Mouse (Mus musculus) megakaryocyte, embryonic 14.5 days (primary cell): ENCODE data around the gene Snai1. TPM values are rescaled to one million over a fixed set of nuclear protein-coding genes. Genes with fewer than 3 reads are reported as not detected.

Experiments used
- H3K27me3 ChIP-seq: replicated peaks from 2 replicates; pipeline ENCODE3; 2012; ENCODE audit warnings: inconsistent platforms
- H3K36me3 ChIP-seq: replicated peaks from 2 replicates; pipeline ENCODE3; 2012; ENCODE audit warnings: low read length, inconsistent platforms, mixed read lengths
- H3K4me1 ChIP-seq: 2 replicates; pipeline ENCODE4 v1.6.1; 2012; ENCODE audit warnings: inconsistent platforms
- H3K4me3 ChIP-seq: replicated peaks from 2 replicates; pipeline ENCODE3; 2012; ENCODE audit warnings: moderate library complexity, mild to moderate bottlenecking, inconsistent platforms
- H3K9me3 ChIP-seq: 2 replicates; pipeline ENCODE4 v1.6.1; 2012; ENCODE audit warnings: inconsistent platforms
- FLI1 ChIP-seq: IDR thresholded peaks from 2 replicates; pipeline ENCODE4 v1.6.1; 2012; ENCODE audit warnings: low read length, inconsistent platforms, mixed read lengths
- GATA1 ChIP-seq: IDR thresholded peaks from 3 replicates; pipeline ENCODE4 v1.6.1; 2012; ENCODE audit warnings: mixed read lengths, low read length, inconsistent platforms, borderline replicate concordance
- polyA plus RNA-seq: library from polyadenylated mRNA; stranded (reverse); fragments of >175 nt; gene quantifications from 2 replicates; pipeline ENCODE4 v1.2.3, GENCODE M21; 2012; ENCODE audit warnings: low replicate concordance; ENCODE audit not compliant: insufficient read depth

The Snai1 gene
- polyA plus RNA-seq, 1 experiment, result 1.4 TPM

DNA sequence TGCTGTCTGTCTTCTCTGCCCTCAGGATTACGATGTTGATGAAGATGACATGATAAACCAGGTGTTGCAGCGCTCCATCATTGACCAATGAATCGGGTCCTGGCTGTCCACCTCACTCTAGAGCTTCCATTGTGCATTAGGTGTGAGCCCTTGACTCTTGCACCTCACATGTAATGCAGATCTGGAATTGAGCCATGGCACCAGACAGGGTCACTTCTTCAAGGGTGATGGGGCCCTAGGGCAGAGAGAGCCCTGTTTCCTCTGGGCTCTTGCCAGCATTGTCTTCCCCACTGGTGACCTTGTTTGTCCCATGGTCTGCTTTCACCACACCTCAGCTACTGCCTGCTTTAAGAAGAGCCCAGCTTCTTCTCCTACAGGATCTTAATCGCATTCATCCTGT is 23.4 kb upstream of the Snai1 start:
- no peak for TF ChIP-seq GATA1
- TF ChIP-seq FLI1, result no peak
- Histone ChIP-seq H3K4me1 (peaks cover 33% of the 10 kb centered on the region), H3K9me3 (no peaks in the 10 kb centered on the region), H3K4me3 (no peak overlapping the region), H3K36me3 (peaks cover 95% of the 10 kb centered on the region), H3K27me3 (no peaks in the 10 kb centered on the region)

DNA sequence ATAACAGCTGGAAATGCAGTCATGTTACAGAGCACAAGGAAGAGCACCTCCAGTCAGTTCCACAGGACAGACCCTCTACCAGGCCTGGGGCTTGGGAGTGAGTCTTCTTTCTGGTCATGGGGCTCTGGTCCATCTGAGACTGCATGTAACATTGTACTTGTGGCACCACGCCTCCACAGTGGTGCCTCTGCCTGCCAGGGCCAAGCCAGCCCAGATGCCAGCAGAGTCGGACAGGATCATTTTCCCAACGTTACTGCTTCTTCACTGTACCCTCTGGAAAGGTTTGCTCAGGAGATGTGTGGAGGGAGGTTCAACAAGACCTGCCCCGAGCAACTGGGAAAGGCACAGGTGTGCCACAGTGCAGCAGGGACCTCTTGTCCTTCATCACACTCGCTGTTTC is 22.3 kb upstream of the Snai1 start:
- Histone ChIP-seq H3K36me3 (peaks cover 93% of the 10 kb centered on the region), H3K4me3 (no peak overlapping the region), H3K4me1 (peaks cover 22% of the 10 kb centered on the region), H3K27me3 (no peaks in the 10 kb centered on the region), H3K9me3 (no peaks in the 10 kb centered on the region)
- no peak for TF ChIP-seq FLI1
- no peak for TF ChIP-seq GATA1

DNA sequence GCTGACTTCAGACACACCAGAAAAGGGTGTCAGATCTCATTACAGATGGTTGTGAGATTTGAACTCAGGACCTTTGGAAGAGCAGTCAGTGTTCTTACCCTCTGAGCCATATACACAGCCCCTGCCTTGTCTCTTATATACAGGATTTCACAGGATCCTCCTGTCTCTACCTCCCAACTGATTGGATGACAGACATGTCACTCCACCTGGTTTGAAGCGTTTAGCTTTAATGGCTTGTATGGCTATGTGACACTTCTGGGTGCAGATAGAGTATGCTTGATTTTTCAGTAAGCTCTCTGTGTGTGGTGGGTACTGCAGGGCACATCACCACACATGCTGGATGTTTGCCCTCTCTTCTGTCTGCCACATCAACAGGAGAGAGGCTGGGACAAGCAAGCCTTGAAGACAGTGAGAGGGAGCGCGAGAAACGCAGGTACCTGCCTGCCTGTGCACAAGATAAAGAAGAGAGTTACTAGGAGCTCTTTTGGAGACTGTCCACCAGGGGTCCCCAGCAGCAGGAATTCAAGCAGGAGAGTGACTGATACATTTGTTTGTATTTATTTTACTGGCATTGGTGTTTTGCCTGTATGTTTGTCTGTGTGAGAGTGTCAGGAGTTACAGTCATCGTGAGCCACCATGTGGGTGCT is 18.3 kb upstream of the Snai1 start:
- Histone ChIP-seq H3K4me1 (no peaks in the 10 kb centered on the region), H3K9me3 (no peaks in the 10 kb centered on the region), H3K36me3 (peaks cover 53% of the 10 kb centered on the region), H3K4me3 (no peak overlapping the region), H3K27me3 (no peaks in the 10 kb centered on the region)
- TF ChIP-seq GATA1 (no peak), FLI1 (no peak)

DNA sequence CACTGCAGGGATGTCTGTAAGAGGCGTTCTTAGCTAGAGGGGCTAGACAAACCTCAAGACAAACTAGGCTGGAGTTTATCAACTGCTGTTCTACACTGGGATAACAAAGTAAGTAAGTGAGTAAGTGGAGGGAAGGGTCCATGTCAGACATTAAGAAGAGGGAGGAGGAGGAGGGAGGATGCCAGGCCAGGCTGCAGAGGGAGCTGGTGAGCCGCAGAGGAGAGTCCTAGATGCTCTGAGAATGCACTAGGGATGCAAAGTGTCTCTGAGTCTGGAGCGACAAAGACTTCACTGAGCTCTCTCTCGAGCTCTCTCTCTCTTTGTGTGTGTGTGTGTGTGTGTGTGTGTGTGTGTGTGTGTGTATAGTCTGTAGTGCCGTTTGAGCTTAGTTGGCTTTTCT is 9.7 kb upstream of the Snai1 start:
- Histone ChIP-seq H3K27me3 (peaks cover 38% of the 10 kb centered on the region), H3K36me3 (no peaks in the 10 kb centered on the region), H3K4me3 (no peak overlapping the region), H3K9me3 (no peaks in the 10 kb centered on the region), H3K4me1 (peaks cover 6% of the 10 kb centered on the region; the same call in 1 of the 2 replicates)
- TF ChIP-seq GATA1, result no peak
- TF ChIP-seq FLI1, result no peak

DNA sequence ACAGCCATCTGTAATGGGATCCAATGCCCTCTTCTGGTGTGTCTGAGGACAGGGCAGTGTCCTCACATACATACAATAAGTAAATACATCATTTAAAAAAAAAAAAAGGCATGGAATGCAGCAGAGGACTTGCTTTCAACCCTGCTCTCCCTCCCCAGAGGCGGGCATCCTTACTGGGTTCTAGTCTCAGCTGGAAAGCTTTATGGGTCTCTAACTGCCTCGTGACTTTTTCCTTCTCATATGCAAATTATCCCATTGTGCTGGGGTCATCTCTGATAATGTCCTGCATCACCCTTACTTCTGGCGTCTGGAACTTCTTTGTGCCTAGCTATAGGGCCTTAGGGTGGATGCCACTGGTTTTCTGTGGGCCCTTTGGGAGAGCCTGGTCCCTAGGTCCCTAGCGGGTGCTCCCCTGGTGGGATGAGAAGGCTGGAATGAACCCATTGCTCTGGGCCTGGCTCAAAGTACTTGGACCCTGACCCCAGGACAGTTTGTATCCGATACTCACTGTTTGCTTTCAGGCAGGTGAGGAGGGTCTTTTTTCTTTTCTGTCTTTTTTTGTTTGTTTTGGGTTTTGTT is 8.0 kb upstream of the Snai1 start:
- Histone ChIP-seq H3K4me3 (no peak overlapping the region), H3K9me3 (no peaks in the 10 kb centered on the region), H3K4me1 (peaks cover 8% of the 10 kb centered on the region), H3K27me3 (peaks cover 47% of the 10 kb centered on the region), H3K36me3 (no peaks in the 10 kb centered on the region)
- no peak for TF ChIP-seq GATA1
- no peak for TF ChIP-seq FLI1

DNA sequence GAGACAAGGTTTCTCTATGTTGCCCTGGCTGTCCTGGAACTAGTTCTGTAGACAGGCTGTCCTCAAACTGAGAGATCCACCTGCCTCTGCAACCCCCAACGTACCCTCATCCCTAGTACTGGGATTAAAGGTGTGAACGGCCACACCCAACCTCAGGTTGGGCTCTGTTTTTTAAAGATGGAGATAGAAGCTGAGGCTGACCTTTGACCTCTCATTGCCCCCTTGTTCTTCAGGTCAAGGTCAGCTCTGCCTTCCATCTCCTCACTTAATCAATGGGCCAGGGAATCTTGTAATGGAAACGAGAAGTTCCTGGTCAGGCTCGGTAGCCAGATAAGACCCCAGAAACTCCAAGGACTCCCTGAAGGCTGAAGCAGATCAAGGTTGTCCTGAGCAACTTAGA is 7.5 kb upstream of the Snai1 start:
- Histone ChIP-seq H3K4me1 (peaks cover 12% of the 10 kb centered on the region), H3K27me3 (peaks cover 50% of the 10 kb centered on the region), H3K9me3 (no peaks in the 10 kb centered on the region), H3K36me3 (no peaks in the 10 kb centered on the region), H3K4me3 (no peak overlapping the region)
- TF ChIP-seq FLI1 (no peak), GATA1 (no peak)

GRCm38 (mm10) chr2:167532131-167532530 is 5.9 kb upstream of the Snai1 start:
- no peak for TF ChIP-seq FLI1
- no peak for TF ChIP-seq GATA1
- Histone ChIP-seq H3K27me3 (peaks cover 57% of the 10 kb centered on the region), H3K9me3 (no peaks in the 10 kb centered on the region), H3K36me3 (no peaks in the 10 kb centered on the region), H3K4me1 (peaks cover 20% of the 10 kb centered on the region), H3K4me3 (no peak overlapping the region)

- Histone ChIP-seq H3K36me3 (no peaks in the 10 kb centered on the region), H3K4me3 (no peak overlapping the region), H3K9me3 (no peaks in the 10 kb centered on the region), H3K27me3 (peaks cover 64% of the 10 kb centered on the region), H3K4me1 (peaks cover 32% of the 10 kb centered on the region)
- no peak for TF ChIP-seq GATA1
- no peak for TF ChIP-seq FLI1
Measured at GRCm38 (mm10) chr2:167533880-167534279, 4.1 kb upstream of the Snai1 start.

GRCm38 (mm10) chr2:167536320-167536945 is 1.6 kb upstream of the Snai1 start:
- H3K4me3 ChIP-seq, result no peak overlapping the region
- H3K36me3 ChIP-seq, result no peaks in the 10 kb centered on the region
- no peak for TF ChIP-seq FLI1
- no peak for TF ChIP-seq GATA1
- peaks cover 32% of the 10 kb centered on the region for H3K4me1 ChIP-seq
- no peaks in the 10 kb centered on the region for H3K9me3 ChIP-seq
- H3K27me3 ChIP-seq, result peaks cover 77% of the 10 kb centered on the region

DNA sequence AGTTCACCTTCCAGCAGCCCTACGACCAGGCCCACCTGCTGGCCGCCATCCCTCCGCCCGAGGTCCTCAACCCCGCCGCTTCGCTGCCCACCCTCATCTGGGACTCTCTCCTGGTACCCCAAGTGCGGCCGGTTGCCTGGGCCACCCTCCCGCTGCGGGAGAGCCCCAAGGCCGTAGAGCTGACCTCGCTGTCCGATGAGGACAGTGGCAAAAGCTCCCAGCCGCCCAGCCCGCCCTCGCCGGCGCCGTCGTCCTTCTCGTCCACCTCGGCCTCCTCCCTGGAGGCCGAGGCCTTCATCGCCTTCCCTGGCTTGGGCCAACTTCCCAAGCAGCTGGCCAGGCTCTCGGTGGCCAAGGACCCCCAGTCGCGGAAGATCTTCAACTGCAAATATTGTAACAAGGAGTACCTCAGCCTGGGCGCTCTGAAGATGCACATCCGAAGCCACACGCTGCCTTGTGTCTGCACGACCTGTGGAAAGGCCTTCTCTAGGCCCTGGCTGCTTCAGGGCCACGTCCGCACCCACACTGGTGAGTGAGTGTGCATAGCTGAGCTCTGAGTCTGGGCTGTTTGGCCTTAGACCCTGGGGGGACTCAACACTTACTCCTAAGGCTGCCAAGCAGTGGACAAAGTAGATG is 794 bp downstream of the Snai1 start:
- Histone ChIP-seq H3K4me3 (no peak overlapping the region), H3K9me3 (no peaks in the 10 kb centered on the region), H3K36me3 (no peaks in the 10 kb centered on the region), H3K4me1 (peaks cover 38% of the 10 kb centered on the region), H3K27me3 (peaks cover 82% of the 10 kb centered on the region)
- TF ChIP-seq FLI1 (no peak), GATA1 (no peak)
